Mouse (Mus musculus): ENCODE results near the gene Gm49336. TPM values are rescaled to one million over a fixed set of nuclear protein-coding genes. Genes with fewer than 3 reads are reported as not detected.

The Gm49336 gene
- polyA plus RNA-seq (2012; ENCODE audit: insufficient read depth, insufficient read length, missing spikeins) = 27.7 and 28.0 TPM in 2 replicates

DNA sequence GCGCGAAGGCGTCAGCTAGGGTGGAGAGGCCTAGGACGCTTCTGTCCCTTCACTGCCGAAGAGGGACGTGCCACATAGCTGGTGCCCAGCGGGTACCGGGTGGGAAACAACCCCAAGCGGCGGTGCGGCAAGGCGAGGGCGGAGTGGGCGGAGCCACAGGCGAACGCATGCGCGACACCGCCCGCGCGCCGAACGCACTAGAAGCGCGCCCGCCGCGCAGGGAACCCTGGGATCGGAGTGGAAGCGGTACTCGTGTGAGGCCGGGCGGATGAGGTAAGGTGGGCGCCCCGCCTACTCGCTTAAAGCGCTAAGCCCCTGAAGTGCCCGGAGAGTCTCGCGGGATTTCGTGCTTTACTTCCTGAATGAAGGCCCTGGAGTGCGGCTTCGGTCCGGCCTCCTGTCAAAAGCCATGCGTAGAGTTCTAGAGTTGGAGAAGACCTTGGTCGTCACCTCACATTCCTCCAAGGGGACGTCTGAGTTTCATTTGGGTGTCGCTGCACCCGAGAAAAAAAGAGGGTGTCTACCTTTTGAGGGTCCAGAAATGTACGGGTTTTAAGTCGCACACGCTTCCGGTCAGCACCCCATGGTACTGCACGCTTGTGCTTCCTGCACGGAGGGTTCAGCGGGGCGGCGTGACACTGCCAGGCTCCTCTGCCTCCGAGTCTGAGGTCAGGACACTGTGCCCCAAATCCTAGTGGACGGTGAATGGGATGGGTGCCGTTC, at the start of gene Gm49336, which contains the start of gene Nupl1:
TSS of gene Gm49336 (minus strand) at position 227 of the 723 bp plus-strand sequence.
TSS of gene Nupl1 (minus strand) at position 151 of the 723 bp plus-strand sequence.
- TF ChIP-seq POLR2A (IDR thresholded peaks at IDR 0.05; ENCODE audit: borderline replicate concordance, low read depth, low read length) = 0 out of 2 replicates have a peak, but pooled peaks have one; percentile 40
- no peak for TF ChIP-seq CTCF (IDR thresholded peaks at IDR 0.05; ENCODE audit: low read depth, low read length)
- Histone ChIP-seq H3K4me1 (ENCODE audit: control insufficient read depth, insufficient read depth, low read length) (peaks cover 9% of the 10 kb centered on the region), H3K27ac (ENCODE audit: insufficient read depth, low read depth, low read length) (peak within 1 kb of the TSS; percentile 94), H3K4me3 (ENCODE audit: insufficient read depth, low read length) (peak within 1 kb of the TSS; percentile 95)

DNA sequence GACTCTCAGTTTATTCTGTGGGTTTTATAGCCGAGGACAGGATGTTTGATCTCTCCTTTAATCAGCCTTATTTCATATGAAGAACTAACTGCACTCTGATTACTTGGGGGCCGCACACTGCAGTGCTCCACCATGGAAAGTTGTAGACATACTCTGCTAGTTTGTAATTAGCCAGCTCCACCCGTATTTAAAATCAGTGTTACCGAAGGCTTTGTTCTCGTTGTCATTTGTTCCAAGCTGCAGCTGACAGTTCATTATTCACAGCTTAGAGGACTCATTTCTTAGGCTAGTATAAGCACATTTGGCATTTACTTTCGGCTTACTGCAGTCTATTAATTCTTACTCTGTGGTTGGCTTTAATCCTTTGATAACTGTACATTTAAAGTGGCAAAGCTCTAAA, 49.7 kb upstream of the Gm49336 start:
- TF ChIP-seq POLR2A (IDR thresholded peaks at IDR 0.05; ENCODE audit: borderline replicate concordance, low read depth, low read length) = no peak
- TF ChIP-seq CTCF (IDR thresholded peaks at IDR 0.05; ENCODE audit: low read depth, low read length) = no peak
- Histone ChIP-seq H3K4me1 (ENCODE audit: control insufficient read depth, insufficient read depth, low read length) (peaks cover 10% of the 10 kb centered on the region), H3K27ac (ENCODE audit: insufficient read depth, low read depth, low read length) (no peak overlapping the region), H3K4me3 (ENCODE audit: insufficient read depth, low read length) (no peak overlapping the region)

DNA sequence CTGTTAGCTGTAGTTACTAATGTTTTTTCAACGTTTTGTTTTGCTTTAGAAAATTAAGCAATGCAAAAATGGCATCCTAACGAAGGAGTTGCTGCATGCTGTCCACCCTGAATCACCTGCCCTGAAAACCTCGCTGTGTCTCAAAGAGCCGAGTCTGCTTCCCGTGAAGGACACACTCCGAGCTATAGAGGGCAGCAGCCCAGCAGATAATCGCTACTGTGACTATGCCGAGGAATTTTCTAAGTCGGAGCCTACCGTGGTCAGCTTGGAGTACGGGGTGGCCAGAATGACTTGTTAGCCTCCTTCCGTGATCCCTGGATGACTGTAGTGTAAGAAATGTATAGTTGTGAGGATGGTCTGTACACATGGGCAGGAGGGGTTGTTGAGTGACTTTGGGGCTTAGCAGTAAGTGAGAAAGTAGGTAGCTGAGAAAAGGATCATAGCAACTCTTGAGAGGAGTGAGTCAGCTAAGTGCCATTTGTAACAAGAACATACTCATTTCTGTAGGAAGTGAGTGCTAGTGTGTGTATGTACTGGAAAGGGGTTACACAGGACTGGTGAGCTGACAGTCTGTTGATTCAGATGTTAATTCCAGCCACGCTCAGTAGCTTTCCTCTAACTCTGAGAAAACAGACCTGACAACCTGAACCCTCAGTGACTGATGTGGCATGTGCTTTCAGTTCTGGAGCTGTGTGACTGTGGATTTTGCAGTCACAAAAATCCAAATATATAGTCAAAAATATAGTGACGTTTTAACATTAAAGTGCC, 49.1 kb upstream of the Gm49336 start:
- TF ChIP-seq CTCF (IDR thresholded peaks at IDR 0.05; ENCODE audit: low read depth, low read length) = no peak
- TF ChIP-seq POLR2A (IDR thresholded peaks at IDR 0.05; ENCODE audit: borderline replicate concordance, low read depth, low read length) = no peak
- H3K4me1 ChIP-seq (ENCODE audit: control insufficient read depth, insufficient read depth, low read length) = peaks cover 10% of the 10 kb centered on the region
- H3K27ac ChIP-seq (ENCODE audit: insufficient read depth, low read depth, low read length) = no peak overlapping the region
- H3K4me3 ChIP-seq (ENCODE audit: insufficient read depth, low read length) = no peak overlapping the region

DNA sequence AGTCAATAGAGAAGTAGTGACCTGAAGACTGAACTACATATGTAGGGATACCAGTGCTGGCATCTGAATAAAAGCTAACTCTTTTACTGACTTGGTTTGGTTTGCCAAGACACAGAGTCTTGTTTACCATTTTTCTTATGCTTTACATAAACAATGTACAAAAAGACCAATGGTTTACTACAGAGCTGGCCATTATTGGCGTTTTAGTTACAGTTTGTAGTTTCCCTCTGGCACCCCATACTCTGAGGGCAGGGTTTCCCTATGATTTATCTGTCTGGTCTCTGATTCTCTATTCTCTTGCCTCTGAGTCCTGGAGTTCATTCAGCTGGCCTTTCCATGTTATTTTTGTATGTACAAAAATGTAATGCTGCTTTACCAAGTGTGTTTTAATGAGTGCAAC, 44.2 kb upstream of the Gm49336 start:
- Histone ChIP-seq H3K27ac (ENCODE audit: insufficient read depth, low read depth, low read length) (no peak overlapping the region), H3K4me1 (ENCODE audit: control insufficient read depth, insufficient read depth, low read length) (peaks cover 11% of the 10 kb centered on the region), H3K4me3 (ENCODE audit: insufficient read depth, low read length) (no peak overlapping the region)
- TF ChIP-seq CTCF (IDR thresholded peaks at IDR 0.05; ENCODE audit: low read depth, low read length) = no peak
- TF ChIP-seq POLR2A (IDR thresholded peaks at IDR 0.05; ENCODE audit: borderline replicate concordance, low read depth, low read length) = no peak

DNA sequence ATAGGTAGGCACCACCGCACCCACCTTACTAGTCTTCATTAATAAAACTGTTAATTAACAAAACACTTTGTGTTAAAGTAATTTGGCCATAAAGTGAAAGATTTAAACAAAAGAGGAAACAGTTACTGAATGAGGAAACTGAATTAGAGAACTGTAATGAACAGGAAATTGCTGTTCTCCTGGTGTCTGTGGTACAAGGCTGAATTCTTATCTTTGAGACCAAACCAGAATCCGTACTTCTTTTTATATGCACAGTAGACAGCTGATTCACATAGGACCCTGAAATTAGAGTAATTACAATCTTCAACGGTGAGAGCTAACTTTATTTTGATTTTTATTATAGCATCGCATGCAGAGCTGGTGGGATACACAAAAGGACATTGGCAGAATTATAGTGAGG, 39.1 kb upstream of the Gm49336 start:
- H3K4me3 ChIP-seq (ENCODE audit: insufficient read depth, low read length) = no peak overlapping the region
- H3K4me1 ChIP-seq (ENCODE audit: control insufficient read depth, insufficient read depth, low read length) = peaks cover 32% of the 10 kb centered on the region
- peak overlapping the region; percentile 86 for H3K27ac ChIP-seq (ENCODE audit: insufficient read depth, low read depth, low read length)
- TF ChIP-seq CTCF (IDR thresholded peaks at IDR 0.05; ENCODE audit: low read depth, low read length) = no peak
- TF ChIP-seq POLR2A (IDR thresholded peaks at IDR 0.05; ENCODE audit: borderline replicate concordance, low read depth, low read length) = no peak

DNA sequence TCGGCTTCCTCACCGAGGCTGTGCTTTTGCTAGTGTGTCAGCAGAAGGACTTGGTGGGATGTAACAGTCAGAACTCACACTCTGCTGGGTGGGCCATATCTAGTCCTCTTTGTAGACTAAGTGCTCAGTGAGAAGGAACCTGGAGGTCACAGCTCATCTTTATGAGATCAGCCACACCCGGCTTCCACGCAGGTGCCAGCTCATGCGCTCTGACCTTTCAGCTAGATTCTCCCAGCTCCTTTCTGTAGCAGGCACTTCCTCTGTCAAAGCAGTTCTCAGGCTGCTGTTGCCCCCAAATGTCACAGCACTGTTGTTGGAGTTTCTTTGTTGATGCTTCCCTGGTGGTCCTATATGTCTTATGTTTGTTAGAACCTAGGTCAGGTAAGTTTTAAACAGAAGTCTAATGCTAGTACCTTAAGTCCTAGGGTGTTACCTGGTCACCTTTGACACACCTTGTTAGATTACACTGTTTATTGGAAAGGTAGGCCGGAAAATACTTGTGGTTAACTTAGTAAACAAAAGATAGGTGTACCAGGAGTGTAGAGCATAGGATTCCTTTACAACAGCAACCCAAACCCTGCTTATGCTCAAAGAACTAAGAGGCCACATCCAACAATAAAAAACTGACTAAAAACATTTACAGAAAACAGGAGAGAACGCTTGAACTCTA, 35.0 kb upstream of the Gm49336 start:
- peaks cover 49% of the 10 kb centered on the region for H3K4me1 ChIP-seq (ENCODE audit: control insufficient read depth, insufficient read depth, low read length)
- TF ChIP-seq POLR2A (IDR thresholded peaks at IDR 0.05; ENCODE audit: borderline replicate concordance, low read depth, low read length) (no peak), CTCF (IDR thresholded peaks at IDR 0.05; ENCODE audit: low read depth, low read length) (no peak)

DNA sequence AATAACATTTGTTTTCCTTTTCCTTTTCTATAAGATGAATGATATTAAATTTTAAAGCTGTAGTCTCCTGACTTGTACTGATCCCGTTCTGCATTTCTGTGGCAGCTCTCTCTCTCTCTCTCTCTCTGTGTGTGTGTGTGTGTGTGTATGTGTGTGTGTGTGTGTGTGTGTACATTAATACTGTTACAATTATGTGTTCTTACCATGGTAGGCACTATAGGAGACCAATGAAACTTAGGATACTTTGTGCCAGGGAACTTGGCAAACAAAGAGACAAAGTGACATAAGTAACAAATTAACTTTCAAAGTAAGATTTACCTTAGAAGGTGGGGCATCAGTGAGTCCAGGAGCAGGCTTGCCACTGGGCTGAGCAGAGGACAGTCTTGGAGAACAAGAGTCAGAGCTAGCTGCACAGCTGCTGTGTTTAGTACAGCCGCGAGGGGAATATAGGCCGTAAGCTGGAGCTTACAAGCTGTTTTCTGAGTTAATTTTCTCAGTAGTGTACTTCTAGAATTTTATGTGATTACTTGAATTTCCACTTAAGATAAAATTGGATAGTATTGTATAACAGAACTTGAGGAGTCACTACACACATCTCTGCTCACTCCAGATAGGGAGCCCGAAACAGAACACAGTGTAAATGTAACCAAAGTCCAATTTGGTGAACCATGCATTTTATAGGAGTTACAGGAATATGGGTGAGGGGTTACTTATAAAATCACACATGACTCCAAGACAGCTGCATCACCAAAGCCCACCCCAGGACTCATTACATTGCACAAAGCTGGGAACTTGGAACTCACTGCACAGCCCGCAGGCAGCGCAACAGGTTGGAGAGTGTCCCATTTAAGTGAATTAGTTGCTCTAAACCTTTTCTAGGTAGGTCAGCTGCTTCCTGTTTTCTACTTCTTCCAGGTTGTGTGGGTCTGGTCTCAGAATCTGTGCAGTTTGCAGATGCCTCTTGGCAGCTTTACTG, 24.3 kb upstream of the Gm49336 start:
- no peak for TF ChIP-seq CTCF (IDR thresholded peaks at IDR 0.05; ENCODE audit: low read depth, low read length)
- no peak for TF ChIP-seq POLR2A (IDR thresholded peaks at IDR 0.05; ENCODE audit: borderline replicate concordance, low read depth, low read length)
- Histone ChIP-seq H3K4me3 (ENCODE audit: insufficient read depth, low read length) (no peak overlapping the region), H3K27ac (ENCODE audit: insufficient read depth, low read depth, low read length) (no peak overlapping the region), H3K4me1 (ENCODE audit: control insufficient read depth, insufficient read depth, low read length) (peaks cover 15% of the 10 kb centered on the region)

More for the DNA sequence above, 35.0 kb upstream of the Gm49336 start:
- Histone ChIP-seq H3K27ac (ENCODE audit: insufficient read depth, low read depth, low read length) (no peak overlapping the region), H3K4me3 (ENCODE audit: insufficient read depth, low read length) (no peak overlapping the region)

DNA sequence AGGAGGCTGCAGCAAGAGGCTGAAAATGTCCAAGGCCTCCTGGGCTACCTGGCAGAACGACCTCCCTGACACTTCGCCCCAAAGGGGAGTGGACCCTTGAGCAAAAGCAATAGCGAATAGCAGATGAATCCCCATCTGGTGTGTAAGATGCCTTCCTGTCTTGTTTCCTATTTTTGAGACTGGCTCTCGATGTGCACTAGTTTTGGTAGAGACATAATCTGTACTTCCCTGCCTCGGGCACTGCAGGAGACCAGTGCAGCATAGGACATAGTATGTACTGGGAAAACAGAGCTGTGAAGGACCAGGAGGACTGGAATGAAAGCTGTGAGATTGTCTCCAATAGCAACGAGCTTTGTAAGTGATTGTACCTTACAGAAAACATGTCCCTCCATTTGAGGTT, 22.0 kb upstream of the Gm49336 start:
- peaks cover 29% of the 10 kb centered on the region for H3K4me1 ChIP-seq (ENCODE audit: control insufficient read depth, insufficient read depth, low read length)
- peak overlapping the region; percentile 89 for H3K27ac ChIP-seq (ENCODE audit: insufficient read depth, low read depth, low read length)
- H3K4me3 ChIP-seq (ENCODE audit: insufficient read depth, low read length) = peak overlapping the region; percentile 54
- TF ChIP-seq CTCF (IDR thresholded peaks at IDR 0.05; ENCODE audit: low read depth, low read length) = no peak
- TF ChIP-seq POLR2A (IDR thresholded peaks at IDR 0.05; ENCODE audit: borderline replicate concordance, low read depth, low read length) = no peak

DNA sequence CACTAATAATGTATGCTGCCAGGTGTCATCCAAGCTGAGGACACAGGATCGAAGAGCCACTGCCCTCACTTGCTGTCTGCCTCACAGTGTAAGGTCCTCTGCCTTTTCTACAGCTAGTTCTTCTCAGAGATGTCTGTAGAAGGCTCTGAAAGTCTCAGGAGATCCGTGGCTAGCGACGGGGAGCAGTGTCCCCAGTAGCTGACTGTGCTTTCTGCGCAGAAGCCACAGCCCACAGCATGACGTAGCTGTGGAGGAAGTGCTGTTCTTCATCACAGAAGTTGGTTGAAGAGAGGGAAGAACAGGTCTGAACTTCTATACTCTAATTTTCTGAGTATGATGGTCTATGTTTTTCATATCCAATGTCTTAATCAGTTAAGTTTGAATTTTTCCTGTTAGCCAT, 18.0 kb upstream of the Gm49336 start:
- Histone ChIP-seq H3K27ac (ENCODE audit: insufficient read depth, low read depth, low read length) (peak overlapping the region; percentile 79), H3K4me3 (ENCODE audit: insufficient read depth, low read length) (peak overlapping the region; percentile 54), H3K4me1 (ENCODE audit: control insufficient read depth, insufficient read depth, low read length) (peaks cover 43% of the 10 kb centered on the region)
- TF ChIP-seq CTCF (IDR thresholded peaks at IDR 0.05; ENCODE audit: low read depth, low read length) (no peak), POLR2A (IDR thresholded peaks at IDR 0.05; ENCODE audit: borderline replicate concordance, low read depth, low read length) (no peak)

Measured in bone marrow macrophage, adult 2 months (primary cell).